Mouse (Mus musculus) liver, adult 2 months (tissue): ENCODE measurements around the gene E2f8. TPM values are rescaled to one million over a fixed set of nuclear protein-coding genes. Genes with fewer than 3 reads are reported as not detected.

Experiments
- DNase-seq: peaks from one replicate; pipeline ENCODE4 v3.0.0-alpha.2; 2011; ENCODE audit warnings: low read depth, low spot score; ENCODE audit errors: extremely low read depth
- H3K27ac ChIP-seq: fragments of 200-500 bp; replicated peaks from 2 replicates; pipeline ENCODE4 v1.5.1; 2012; ENCODE audit warnings: low read depth, mild to moderate bottlenecking, control low read depth, inconsistent platforms, low read length; ENCODE audit not compliant: insufficient read depth
- H3K27me3 ChIP-seq: fragments of 200-500 bp; 2 replicates; pipeline ENCODE4 v1.6.1; 2012; ENCODE audit warnings: mild to moderate bottlenecking, moderate library complexity, low read length, inconsistent platforms; ENCODE audit not compliant: control insufficient read depth, insufficient read depth
- H3K36me3 ChIP-seq: fragments of 200-500 bp; 2 replicates; pipeline ENCODE4 v1.6.1; 2012; ENCODE audit warnings: low read length, inconsistent platforms; ENCODE audit not compliant: control insufficient read depth, insufficient read depth
- H3K4me1 ChIP-seq: fragments of 200-500 bp; 2 replicates; pipeline ENCODE4 v1.6.1; 2011; ENCODE audit warnings: low read length; ENCODE audit not compliant: control insufficient read depth, insufficient read depth
- H3K4me3 ChIP-seq: fragments of 200-500 bp; 2 replicates; pipeline ENCODE4 v1.5.1; 2011; ENCODE audit warnings: low read depth, mild to moderate bottlenecking, control low read depth, low read length, moderate library complexity; ENCODE audit not compliant: insufficient read depth
- H3K79me2 ChIP-seq: fragments of 200-500 bp; 2 replicates; pipeline ENCODE4 v1.6.1; 2012; ENCODE audit warnings: inconsistent platforms, mild to moderate bottlenecking, low read length, moderate library complexity; ENCODE audit not compliant: control insufficient read depth, insufficient read depth
- H3K9ac ChIP-seq: fragments of 200-500 bp; 2 replicates; pipeline ENCODE4 v1.6.1; 2012; ENCODE audit warnings: low read depth, mild to moderate bottlenecking, control low read depth, inconsistent platforms, low read length
- CTCF ChIP-seq: fragments of 200-500 bp; IDR thresholded peaks from 2 replicates; pipeline ENCODE4 v1.5.1; 2011; ENCODE audit warnings: low read depth, low read length, control low read depth
- POLR2A ChIP-seq: fragments of 200-500 bp; IDR thresholded peaks from 2 replicates; pipeline ENCODE4 v1.6.1; 2011; ENCODE audit warnings: low read length, control low read depth; ENCODE audit not compliant: insufficient read depth; ENCODE audit errors: extremely low read depth
- WGBS: fragments of 180-500 bp; shearing (Covaris S2); methylation state at CpG from one replicate; pipeline ENCODE4 v1.1.7; 2018; 5-methylcytosine and 5-hydroxymethylcytosine counted together
- polyA plus RNA-seq: library from polyadenylated mRNA; depleted of rRNA; stranded (reverse); fragments of >200 nt; gene quantifications from 2 replicates; pipeline ENCODE4 v1.2.3, GENCODE M21; 2012; rRNA removed
- total RNA-seq: library from RNA; depleted of rRNA; stranded (reverse); fragments of >200 nt; gene quantifications from 2 replicates; pipeline ENCODE4 v1.2.3, GENCODE M21; 2014; rRNA removed

The E2f8 gene
- total and polyA plus RNA-seq, 2 experiments, result 0.83 to 2.6 TPM

GRCm38 (mm10) chr7:48823621-48824020, 57.8 kb downstream of the E2f8 start:
- H3K4me1 ChIP-seq, result peaks cover 27% of the 10 kb centered on the region

GRCm38 (mm10) chr7:48821654-48822053, 59.7 kb downstream of the E2f8 start:
- Histone ChIP-seq H3K4me1 (peaks cover 27% of the 10 kb centered on the region), H3K4me3 (no peak overlapping the region), H3K27me3 (no peaks in the 10 kb centered on the region), H3K9ac (no peak overlapping the region), H3K27ac (no peak overlapping the region), H3K79me2 (no peaks in the 10 kb centered on the region), H3K36me3 (peaks cover 40% of the 10 kb centered on the region)
- TF ChIP-seq CTCF, result no peak
- no peak for TF ChIP-seq POLR2A
- WGBS, result 96% methylated on average over 5 of the region's 5 CpGs
- DNase-seq, result no peak

More at GRCm38 (mm10) chr7:48823621-48824020, 57.8 kb downstream of the E2f8 start:
- peaks cover 37% of the 10 kb centered on the region for H3K36me3 ChIP-seq
- TF ChIP-seq CTCF, result no peak
- TF ChIP-seq POLR2A, result no peak
- H3K27ac ChIP-seq, result peak overlapping the region; percentile 88
- no peak overlapping the region for H3K4me3 ChIP-seq
- peak; percentile 94 for DNase-seq
- 24% methylated on average over 3 of the region's 3 CpGs for WGBS
- H3K27me3 ChIP-seq, result no peaks in the 10 kb centered on the region
- H3K9ac ChIP-seq, result no peak overlapping the region
- no peaks in the 10 kb centered on the region for H3K79me2 ChIP-seq

Other genes with a start within 250 kb of the E2f8 start
- gene Mrgprb3, start 237.8 kb downstream of the E2f8 start, total RNA-seq, result not detected in 2 replicates
- gene Mrgprb3, start 237.8 kb downstream of the E2f8 start, polyA plus RNA-seq, result not detected in 2 replicates
- 6.2 and 7.7 TPM in 2 replicates for gene Zdhhc13, start 92.6 kb downstream of the E2f8 start, total RNA-seq
- 2.7 and 3.0 TPM in 2 replicates for gene Zdhhc13, start 92.6 kb downstream of the E2f8 start, polyA plus RNA-seq
- 16.8 and 44.6 TPM in 2 replicates for gene Csrp3, start 33.6 kb downstream of the E2f8 start, total RNA-seq
- gene Csrp3, start 33.6 kb downstream of the E2f8 start, polyA plus RNA-seq, result 10.9 and 11.4 TPM in 2 replicates
- gene Nav2, start 27.1 kb upstream of the E2f8 start, total RNA-seq, result 11.1 and 25.3 TPM in 2 replicates
- 17.6 and 18.4 TPM in 2 replicates for gene Nav2, start 27.1 kb upstream of the E2f8 start, polyA plus RNA-seq